Mouse (Mus musculus) megakaryocyte, embryonic 14.5 days (primary cell): ENCODE results near the gene Kremen1.

Experiments used
- FLI1 ChIP-seq: IDR thresholded peaks from 2 replicates; pipeline ENCODE4 v1.6.1; 2012; ENCODE audit warnings: low read length, inconsistent platforms, mixed read lengths
- GATA1 ChIP-seq: IDR thresholded peaks from 3 replicates; pipeline ENCODE4 v1.6.1; 2012; ENCODE audit warnings: mixed read lengths, low read length, inconsistent platforms, borderline replicate concordance

GRCm38 (mm10) chr11:5193576-5193881, 67.8 kb downstream of the Kremen1 start:
- TF ChIP-seq GATA1 (no peak), FLI1 (no peak)
